Mouse (Mus musculus): Measurements from ENCODE around the gene Cdcp2.

GRCm38 (mm10) chr4:107047806-107048205 is 48.9 kb upstream of the Cdcp2 start:
- TF ChIP-seq RCOR1 (conservative IDR thresholded peaks at IDR 0.05; ENCODE audit: low read depth, low read length): no peak
- no peak for TF ChIP-seq MAFK (IDR thresholded peaks at IDR 0.05; ENCODE audit: insufficient replicate concordance, low read length)
- TF ChIP-seq POLR2AphosphoS2 (IDR thresholded peaks at IDR 0.05; ENCODE audit: low read depth, low read length): no peak
- no peak for TF ChIP-seq CTCF (conservative IDR thresholded peaks at IDR 0.05 in 1 of 2, IDR thresholded peaks at IDR 0.05 in 1 of 2; ENCODE audit: low read depth in 2 of 2, low read length in 2 of 2)
- no peak for TF ChIP-seq PAX5 (IDR thresholded peaks at IDR 0.05; ENCODE audit: low read length)
- TF ChIP-seq ETS1 (conservative IDR thresholded peaks at IDR 0.05; ENCODE audit: low read depth, low read length): no peak
- TF ChIP-seq POLR2A (IDR thresholded peaks at IDR 0.05; ENCODE audit: low read depth, low read length): no peak
